In genomic region chr7:144285066-144285633, GRCm38 (mm10) we compare ENCODE assay signal across 10 mouse cellular contexts.
A peak's percentile ranks its signal among the peaks of the same experiment; 100 is the strongest.
DNase-seq lines count a peak whose midpoint lies in the region; ATAC-seq and TF ChIP-seq lines count a peak whose summit lies in the region.
"Had no signal": no experiment of that assay in that cellular context is flagged by ENCODE, and none has a peak within 500 bp of the region (broad histone marks: within the 10 kb centered on the region; RNA-seq: fewer than 3 reads in every experiment).

No protein-coding gene starts in this region.

- H3K4me1 ChIP-seq in kidney, postnatal 0 days (replicated peaks; ENCODE audit: insufficient read depth, low read length) = no peaks in the 10 kb centered on the region; the same call in 1 of the 2 replicates
- peaks cover 37% of the 10 kb centered on the region for H3K4me1 ChIP-seq in forebrain, embryonic 10.5 days
- H3K4me1 ChIP-seq in limb, embryonic 10.5 days = peaks cover 28% of the 10 kb centered on the region
- H3K4me1 ChIP-seq in neural tube, embryonic 13.5 days (replicated peaks) = peaks cover 75% of the 10 kb centered on the region

- no peaks in the 10 kb centered on the region for H3K9me3 ChIP-seq in kidney, postnatal 0 days (replicated peaks; ENCODE audit: low read length)
- H3K9me3 ChIP-seq in forebrain, embryonic 10.5 days = no peaks in the 10 kb centered on the region
- no peaks in the 10 kb centered on the region for H3K9me3 ChIP-seq in limb, embryonic 10.5 days (replicated peaks)
- no peaks in the 10 kb centered on the region for H3K9me3 ChIP-seq in neural tube, embryonic 13.5 days
- H3K9me3 ChIP-seq: G1E had no signal

- H3K4me3 ChIP-seq in kidney, postnatal 0 days (replicated peaks; ENCODE audit: low read depth, low read length) = 0 out of 2 replicates have a peak overlapping the region, but pooled peaks have one; percentile 22
- H3K4me3 ChIP-seq in forebrain, embryonic 10.5 days = peak overlapping the region; percentile 72
- peak overlapping the region; percentile 67 for H3K4me3 ChIP-seq in limb, embryonic 10.5 days
- peak overlapping the region; percentile 58 for H3K4me3 ChIP-seq in neural tube, embryonic 13.5 days
- H3K4me3 ChIP-seq: myocyte had no signal

- no peak overlapping the region for H3K9ac ChIP-seq in kidney, postnatal 0 days (ENCODE audit: low read depth, low read length)
- peak overlapping the region; percentile 87 for H3K9ac ChIP-seq in neural tube, embryonic 13.5 days

- peak overlapping the region; percentile 56; the same call in 1 of the 2 replicates for H3K4me2 ChIP-seq in kidney, postnatal 0 days (ENCODE audit: low read length)
- peak overlapping the region; percentile 88 for H3K4me2 ChIP-seq in neural tube, embryonic 13.5 days

- no peak for DNase-seq in kidney, postnatal 0 days (ENCODE audit: low spot score)
- DNase-seq in kidney, postnatal 14 days = no peak
- DNase-seq in forebrain, embryonic 10.5 days (ENCODE audit: extremely low spot score, low spot score) = no peak
- DNase-seq in limb, embryonic 10.5 days (ENCODE audit: low spot score) = no peak
- no peak for DNase-seq in adrenal gland, adult 18-20 months (ENCODE audit: low spot score in 2 of 2)
- no peak for DNase-seq in spleen, adult 12 weeks (ENCODE audit: low spot score)
- no peak for DNase-seq in cerebellum, adult 9-11 months

- 30% methylated on average over 5 of the region's 5 CpGs for WGBS in kidney, postnatal 0 days
- WGBS in forebrain, embryonic 10.5 days = 20% methylated on average over 5 of the region's 5 CpGs
- 33% methylated on average over 5 of the region's 5 CpGs for WGBS in limb, embryonic 10.5 days
- 17% methylated on average over 5 of the region's 5 CpGs for WGBS in neural tube, embryonic 13.5 days

- no peaks in the 10 kb centered on the region for H3K36me3 ChIP-seq in kidney, postnatal 0 days (ENCODE audit: insufficient read depth, low read length)
- H3K36me3 ChIP-seq in forebrain, embryonic 10.5 days (replicated peaks) = no peaks in the 10 kb centered on the region
- H3K36me3 ChIP-seq in limb, embryonic 10.5 days = no peaks in the 10 kb centered on the region
- no peaks in the 10 kb centered on the region for H3K36me3 ChIP-seq in neural tube, embryonic 13.5 days
- H3K36me3 ChIP-seq: G1E had no signal

- no peak for TF ChIP-seq CTCF in kidney, postnatal 0 days (IDR thresholded peaks at IDR 0.05; ENCODE audit: low read depth)

- H3K27me3 ChIP-seq in kidney, postnatal 0 days (ENCODE audit: insufficient read depth, low read length) = no peaks in the 10 kb centered on the region
- peaks cover 11% of the 10 kb centered on the region for H3K27me3 ChIP-seq in forebrain, embryonic 10.5 days (ENCODE audit: poor library complexity, severe bottlenecking)
- H3K27me3 ChIP-seq in limb, embryonic 10.5 days (ENCODE audit: low read depth, poor library complexity, severe bottlenecking) = peaks cover 22% of the 10 kb centered on the region; the same call in 1 of the 2 replicates
- H3K27me3 ChIP-seq in neural tube, embryonic 13.5 days = 0 out of 2 replicates have a peak, but pooled peaks cover 3% of the 10 kb centered on the region

- H3K27ac ChIP-seq in kidney, postnatal 0 days = no peak overlapping the region
- H3K27ac ChIP-seq in forebrain, embryonic 10.5 days = peak overlapping the region; percentile 92
- peak overlapping the region; percentile 84 for H3K27ac ChIP-seq in limb, embryonic 10.5 days
- peak overlapping the region; percentile 98 for H3K27ac ChIP-seq in neural tube, embryonic 13.5 days (replicated peaks)

- ATAC-seq in kidney, postnatal 0 days (replicated peaks; ENCODE audit: low FRiP score, low read depth) = no peak
- ATAC-seq in neural tube, embryonic 13.5 days (ENCODE audit: low read depth) = peak; percentile 11

Comparison
In these comparisons a context has a peak if more than half of its experiments do, and no peak if none do; other contexts are left out.
1. H3K4me3 ChIP-seq: peak in every context shown above with its lines; median percentile 72 in forebrain, embryonic 10.5 days; 67 in limb, embryonic 10.5 days; 58 in neural tube, embryonic 13.5 days; 22 in kidney, postnatal 0 days.